Mouse (Mus musculus) stomach, postnatal 0 days (tissue): Measurements from ENCODE around the gene Mgll. TPM values are rescaled to one million over a fixed set of nuclear protein-coding genes. Genes with fewer than 3 reads are reported as not detected.
A peak's percentile ranks its signal among the peaks of the same experiment; 100 is the strongest.

ENCODE experiments used
- ATAC-seq: fragments of 200-750 bp; cut with Nextera tagmentation; 2 replicates; pipeline ENCODE4 v1.8.0; 2017; ENCODE audit not compliant: low FRiP score, low TSS enrichment
- DNase-seq: peaks from one replicate; pipeline ENCODE4 v3.0.0-alpha.2; 2016; ENCODE audit warnings: low spot score
- H3K27ac ChIP-seq: fragments of 300-500 bp; sonication (generic); replicated peaks from 2 replicates; pipeline ENCODE4 v1.5.1; 2014; ENCODE audit warnings: mild to moderate bottlenecking, control low read depth
- H3K27me3 ChIP-seq: fragments of 300-500 bp; sonication (generic); 2 replicates; pipeline ENCODE4 v1.6.1; 2014; ENCODE audit warnings: low read length; ENCODE audit not compliant: control insufficient read depth, insufficient read depth
- H3K36me3 ChIP-seq: fragments of 300-500 bp; sonication (generic); 2 replicates; pipeline ENCODE4 v1.6.1; 2014; ENCODE audit warnings: low read length, mixed read lengths; ENCODE audit not compliant: control insufficient read depth, insufficient read depth
- H3K4me1 ChIP-seq: fragments of 300-500 bp; sonication (generic); replicated peaks from 2 replicates; pipeline ENCODE4 v1.6.1; 2014; ENCODE audit warnings: antibody characterized with exemption; ENCODE audit not compliant: control insufficient read depth, insufficient read depth
- H3K4me2 ChIP-seq: fragments of 300-500 bp; sonication (generic); replicated peaks from 2 replicates; pipeline ENCODE4 v1.6.1; 2014; ENCODE audit warnings: low read depth, mild to moderate bottlenecking, control low read depth, moderate library complexity
- H3K4me3 ChIP-seq: fragments of 300-500 bp; sonication (generic); 2 replicates; pipeline ENCODE4 v1.5.1; 2014; ENCODE audit warnings: low read depth, low read length, control low read depth
- H3K9ac ChIP-seq: fragments of 300-500 bp; sonication (generic); 2 replicates; pipeline ENCODE4 v1.6.1; 2014; ENCODE audit warnings: mild to moderate bottlenecking, low read length, control low read depth, mixed read lengths
- H3K9me3 ChIP-seq: fragments of 300-500 bp; sonication (generic); 2 replicates; pipeline ENCODE4 v1.6.1; 2016; ENCODE audit warnings: low read length; ENCODE audit not compliant: control insufficient read depth
- CTCF ChIP-seq: IDR thresholded peaks from 2 replicates; pipeline ENCODE4 v1.5.1; 2016; ENCODE audit warnings: antibody characterized with exemption, low read depth, mild to moderate bottlenecking, moderate library complexity
- EP300 ChIP-seq: optimal IDR thresholded peaks from 2 replicates; pipeline ENCODE3; 2016; ENCODE audit warnings: antibody characterized with exemption
- WGBS: fragments of 180-500 bp; shearing (Covaris S2); extraction: QIAGEN DNeasy Blood & Tissue Kit; methylation state at CpG from one replicate; pipeline ENCODE4 v1.1.7; 2014; 5-methylcytosine and 5-hydroxymethylcytosine counted together
- polyA plus RNA-seq: library from polyadenylated mRNA; unstranded; fragments of >200 nt; fragmentation: Nextera tagmentation; extraction: Ambion mirVana; gene quantifications from 2 replicates; pipeline ENCODE4 v1.2.1, GENCODE M21; 2015

Gene Mgll
- polyA plus RNA-seq = 117 and 127 TPM in 2 replicates

GRCm38 (mm10) chr6:88724313-88725195 lies at the start of gene Mgll:
Gene Mgll, plus strand, starts transcription at chr6:88724412.
- no peaks in the 10 kb centered on the region for H3K27me3 ChIP-seq
- H3K36me3 ChIP-seq = no peaks in the 10 kb centered on the region
- ATAC-seq (peak; percentile 87), DNase-seq (peak; percentile 67)
- peak within 1 kb of the TSS; percentile 81 for H3K4me3 ChIP-seq
- TF ChIP-seq CTCF (peak; percentile 62), EP300 (no peak)
- WGBS = under 1% methylated on average over 99 of the region's 105 CpGs
- 0 out of 2 replicates have a peak, but pooled peaks cover 2% of the 10 kb centered on the region for H3K4me1 ChIP-seq
- H3K4me2 ChIP-seq = peak within 1 kb of the TSS; percentile 94
- H3K27ac ChIP-seq = peak within 1 kb of the TSS; percentile 82
- peak within 1 kb of the TSS; percentile 84 for H3K9ac ChIP-seq
- no peaks in the 10 kb centered on the region for H3K9me3 ChIP-seq

- DNase-seq = no peak
- WGBS = 67% methylated on average over 2 of the region's 2 CpGs
- Histone ChIP-seq H3K4me2 (no peak overlapping the region), H3K9me3 (no peaks in the 10 kb centered on the region), H3K36me3 (no peaks in the 10 kb centered on the region), H3K27ac (no peak overlapping the region), H3K27me3 (no peaks in the 10 kb centered on the region), H3K4me3 (no peak overlapping the region), H3K4me1 (no peaks in the 10 kb centered on the region), H3K9ac (no peak overlapping the region)
- TF ChIP-seq EP300 (no peak), CTCF (no peak)
- no peak for ATAC-seq
These were observed 48.4 kb upstream of the Mgll start for GRCm38 (mm10) chr6:88675815-88676214.

- H3K36me3 ChIP-seq = no peaks in the 10 kb centered on the region
- H3K9ac ChIP-seq = no peak overlapping the region
- no peaks in the 10 kb centered on the region for H3K4me1 ChIP-seq
- ATAC-seq = no peak
- 76% methylated on average over 6 of the region's 6 CpGs for WGBS
- no peaks in the 10 kb centered on the region for H3K9me3 ChIP-seq
- no peak overlapping the region for H3K27ac ChIP-seq
- no peaks in the 10 kb centered on the region for H3K27me3 ChIP-seq
- no peak overlapping the region for H3K4me3 ChIP-seq
- no peak for TF ChIP-seq EP300
- no peak for TF ChIP-seq CTCF
- DNase-seq = no peak
- no peak overlapping the region for H3K4me2 ChIP-seq
These were observed 47.2 kb upstream of the Mgll start for GRCm38 (mm10) chr6:88676753-88677736.

- H3K27ac ChIP-seq = no peak overlapping the region
- no peak for ATAC-seq
These were observed 46.5 kb upstream of the Mgll start for GRCm38 (mm10) chr6:88677738-88678137.

GRCm38 (mm10) chr6:88681026-88681425 lies 43.2 kb upstream of the Mgll start:
- TF ChIP-seq CTCF (no peak), EP300 (no peak)
- ATAC-seq = no peak
- no peaks in the 10 kb centered on the region for H3K9me3 ChIP-seq
- WGBS = 90% methylated on average over 3 of the region's 3 CpGs
- DNase-seq = no peak
- no peaks in the 10 kb centered on the region for H3K4me1 ChIP-seq
- H3K36me3 ChIP-seq = no peaks in the 10 kb centered on the region
- H3K4me3 ChIP-seq = no peak overlapping the region
- no peak overlapping the region for H3K4me2 ChIP-seq
- H3K27ac ChIP-seq = no peak overlapping the region
- no peak overlapping the region for H3K9ac ChIP-seq
- no peaks in the 10 kb centered on the region for H3K27me3 ChIP-seq

More at GRCm38 (mm10) chr6:88677738-88678137, 46.5 kb upstream of the Mgll start:
- 51% methylated on average over 2 of the region's 2 CpGs for WGBS
- Histone ChIP-seq H3K36me3 (no peaks in the 10 kb centered on the region), H3K4me2 (no peak overlapping the region), H3K9me3 (no peaks in the 10 kb centered on the region), H3K27me3 (no peaks in the 10 kb centered on the region), H3K4me3 (no peak overlapping the region), H3K9ac (no peak overlapping the region), H3K4me1 (no peaks in the 10 kb centered on the region)
- no peak for DNase-seq
- TF ChIP-seq EP300 = no peak
- TF ChIP-seq CTCF = no peak
